Mouse (Mus musculus) G1E (cell line): Measurements from ENCODE around the gene Aarsd1.

ENCODE experiments used
- CTCF ChIP-seq: IDR thresholded peaks from 2 replicates; pipeline ENCODE4 v1.5.1; 2012; ENCODE audit warnings: low read depth, low read length, inconsistent platforms, mixed read lengths
- GATA2 ChIP-seq: IDR thresholded peaks from 2 replicates; pipeline ENCODE4 v1.6.1; 2012; ENCODE audit warnings: low read depth, low read length, inconsistent platforms, borderline replicate concordance
- TAL1 ChIP-seq: conservative IDR thresholded peaks from 2 replicates; pipeline ENCODE4 v1.6.1; 2012; ENCODE audit warnings: low read depth, low read length, inconsistent platforms, mixed read lengths

GRCm38 (mm10) chr11:101448899-101449298 lies 31.5 kb upstream of the Aarsd1 start:
- TF ChIP-seq CTCF (no peak), GATA2 (no peak), TAL1 (no peak)
